Mouse (Mus musculus): ENCODE data around the gene Ecm2. TPM values are rescaled to one million over a fixed set of nuclear protein-coding genes. Genes with fewer than 3 reads are reported as not detected.

Ecm2 gene
- 1 to 10 TPM; 2.3 to 2.7 TPM for total RNA-seq (2021)

- DNase-seq (ENCODE audit: low spot score in 2 of 2), result no peak
- intact Hi-C loops (cut with DNase I), result no loop called here
These were observed at the start of gene Ecm2 for GRCm38 (mm10) chr13:49504510-49504909. Gene Ecm2 (plus strand): TSS chr13:49504810.

- DNase-seq (ENCODE audit: low spot score in 2 of 2), result no peak
- intact Hi-C loops (cut with DNase I), result no loop called here
These were observed 44.3 kb upstream of the Ecm2 start for GRCm38 (mm10) chr13:49460276-49460675.

GRCm38 (mm10) chr13:49460692-49461414 lies 43.8 kb upstream of the Ecm2 start:
- DNase-seq (ENCODE audit: low spot score in 2 of 2), result peak in 1 of 2 experiments; percentile 42
- intact Hi-C loops (cut with DNase I), result no loop called here

- DNase-seq (ENCODE audit: low spot score in 2 of 2), result no peak
- intact Hi-C loops (cut with DNase I), result no loop called here
These were observed 43.0 kb upstream of the Ecm2 start for GRCm38 (mm10) chr13:49461458-49462132.

- intact Hi-C loops (cut with DNase I), result no loop called here
- no peak for DNase-seq (ENCODE audit: low spot score in 2 of 2)
These were observed 41.7 kb upstream of the Ecm2 start for GRCm38 (mm10) chr13:49462921-49463320.

GRCm38 (mm10) chr13:49465875-49466274 lies 38.7 kb upstream of the Ecm2 start:
- intact Hi-C loops (cut with DNase I), result no loop called here

GRCm38 (mm10) chr13:49466393-49467075 lies 38.1 kb upstream of the Ecm2 start:
- intact Hi-C loops (cut with DNase I), result no loop called here
- no peak for DNase-seq (ENCODE audit: low spot score in 2 of 2)

More at GRCm38 (mm10) chr13:49465875-49466274, 38.7 kb upstream of the Ecm2 start:
- DNase-seq (ENCODE audit: low spot score in 2 of 2), result no peak

GRCm38 (mm10) chr13:49467585-49467984 lies 37.0 kb upstream of the Ecm2 start:
- intact Hi-C loops (cut with DNase I), result no loop called here
- DNase-seq (ENCODE audit: low spot score in 2 of 2), result no peak

GRCm38 (mm10) chr13:49469002-49469401 lies 35.6 kb upstream of the Ecm2 start:
- intact Hi-C loops (cut with DNase I), result no loop called here
- no peak for DNase-seq (ENCODE audit: low spot score in 2 of 2)

GRCm38 (mm10) chr13:49470319-49470718 lies 34.3 kb upstream of the Ecm2 start:
- no peak for DNase-seq (ENCODE audit: low spot score in 2 of 2)
- intact Hi-C loops (cut with DNase I), result no loop called here

- no peak for DNase-seq (ENCODE audit: low spot score in 2 of 2)
- intact Hi-C loops (cut with DNase I), result no loop called here
These were observed 33.8 kb upstream of the Ecm2 start for GRCm38 (mm10) chr13:49470806-49471205.

GRCm38 (mm10) chr13:49471981-49472675 lies 32.5 kb upstream of the Ecm2 start:
- DNase-seq (ENCODE audit: low spot score in 2 of 2), result no peak
- intact Hi-C loops (cut with DNase I), result no loop called here

GRCm38 (mm10) chr13:49472676-49473005 lies 32.0 kb upstream of the Ecm2 start:
- intact Hi-C loops (cut with DNase I), result no loop called here
- no peak for DNase-seq (ENCODE audit: low spot score in 2 of 2)

- intact Hi-C loops (cut with DNase I), result no loop called here
- DNase-seq (ENCODE audit: low spot score in 2 of 2), result no peak
These were observed 26.7 kb upstream of the Ecm2 start for GRCm38 (mm10) chr13:49477887-49478286.

GRCm38 (mm10) chr13:49478851-49479374 lies 25.7 kb upstream of the Ecm2 start:
- DNase-seq (ENCODE audit: low spot score in 2 of 2), result no peak
- intact Hi-C loops (cut with DNase I), result no loop called here

GRCm38 (mm10) chr13:49479399-49479798 lies 25.2 kb upstream of the Ecm2 start:
- intact Hi-C loops (cut with DNase I), result no loop called here
- DNase-seq (ENCODE audit: low spot score in 2 of 2), result no peak

- intact Hi-C loops (cut with DNase I), result no loop called here
- peak; percentile 28 to 38 for DNase-seq (ENCODE audit: low spot score in 2 of 2)
These were observed 24.6 kb upstream of the Ecm2 start for GRCm38 (mm10) chr13:49480057-49480456.

GRCm38 (mm10) chr13:49480551-49480950 lies 24.1 kb upstream of the Ecm2 start:
- no peak for DNase-seq (ENCODE audit: low spot score in 2 of 2)
- intact Hi-C loops (cut with DNase I), result no loop called here

GRCm38 (mm10) chr13:49485388-49485787 lies 19.2 kb upstream of the Ecm2 start:
- intact Hi-C loops (cut with DNase I), result no loop called here
- peak in 1 of 2 experiments; percentile 10 for DNase-seq (ENCODE audit: low spot score in 2 of 2)

Measured in left cerebral cortex, postnatal 25 days (tissue).